Mouse (Mus musculus) gastrocnemius, postnatal 4 days (tissue): Measurements from ENCODE around the gene Kmt5a. TPM values are rescaled to one million over a fixed set of nuclear protein-coding genes. Genes with fewer than 3 reads are reported as not detected.
"Not testable (repeated sequence)": the region's sequence is repeated elsewhere in the genome, so short reads cannot be mapped to it uniquely, and the experiment has no call there.

Source experiments
- DNase-seq, 2 experiments: peaks; one replicate each; pipeline ENCODE4 v3.0.0; 2021 to 2022; ENCODE audit warnings: low spot score in 2 of 2, mixed read lengths in 2 of 2
- total RNA-seq, 2 experiments: library from RNA; stranded (reverse); gene quantifications; 2 replicates each; pipeline ENCODE4 v1.2.3; 2021

Gene Kmt5a
- total RNA-seq, 2 experiments from 2014 or later: 43.3 to 44.8 TPM

- DNase-seq: no peak
Observed at GRCm38 (mm10) chr5:124480119-124480518, 40.4 kb downstream of the Kmt5a start.

DNA sequence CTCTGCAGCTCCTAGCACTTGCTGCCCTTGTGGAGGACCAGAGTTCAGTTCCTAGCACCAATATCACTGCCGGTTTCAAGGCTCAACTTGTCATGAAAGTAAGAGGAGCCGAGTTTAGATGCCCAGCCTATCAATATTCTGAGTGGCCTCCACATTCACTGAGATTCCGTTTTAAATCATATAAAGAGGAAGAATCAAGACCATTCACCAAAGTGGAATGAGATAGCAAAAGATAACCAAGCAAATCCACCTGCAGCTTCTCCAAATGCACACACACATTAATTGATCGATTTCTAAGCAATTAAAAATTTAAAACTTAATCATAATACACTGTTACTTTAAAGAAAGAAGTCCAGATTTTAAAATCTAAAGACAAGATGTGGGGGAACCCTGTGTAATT is 42.0 kb downstream of the Kmt5a start:
- no peak for DNase-seq

DNA sequence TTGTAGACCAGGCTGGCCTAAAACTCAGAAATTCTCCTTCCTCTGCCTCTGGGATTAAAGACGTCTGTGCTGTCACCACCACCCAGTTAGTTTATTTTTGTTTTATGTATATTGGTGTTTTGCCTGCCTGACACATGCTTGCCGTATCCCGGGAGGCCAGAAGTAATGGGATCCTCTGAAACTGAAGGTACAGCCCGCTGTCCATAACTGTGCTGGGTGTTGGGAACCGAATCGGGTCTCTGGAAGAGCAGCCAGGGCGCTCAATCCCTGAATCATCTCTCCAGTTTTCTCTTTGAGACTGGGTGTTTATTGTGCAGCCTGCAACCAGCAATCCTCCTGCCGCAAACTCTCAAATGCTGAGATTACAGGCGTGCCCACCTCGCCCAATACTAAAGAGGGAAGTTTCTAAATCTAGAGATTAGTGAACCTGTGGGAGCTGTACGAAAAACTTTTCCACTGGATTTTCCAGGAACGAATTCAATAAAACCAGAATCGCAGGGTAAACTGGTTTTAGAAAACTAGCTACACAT is 42.8 kb downstream of the Kmt5a start:
- DNase-seq: peak in 1 of 2 experiments; percentile 37

DNA sequence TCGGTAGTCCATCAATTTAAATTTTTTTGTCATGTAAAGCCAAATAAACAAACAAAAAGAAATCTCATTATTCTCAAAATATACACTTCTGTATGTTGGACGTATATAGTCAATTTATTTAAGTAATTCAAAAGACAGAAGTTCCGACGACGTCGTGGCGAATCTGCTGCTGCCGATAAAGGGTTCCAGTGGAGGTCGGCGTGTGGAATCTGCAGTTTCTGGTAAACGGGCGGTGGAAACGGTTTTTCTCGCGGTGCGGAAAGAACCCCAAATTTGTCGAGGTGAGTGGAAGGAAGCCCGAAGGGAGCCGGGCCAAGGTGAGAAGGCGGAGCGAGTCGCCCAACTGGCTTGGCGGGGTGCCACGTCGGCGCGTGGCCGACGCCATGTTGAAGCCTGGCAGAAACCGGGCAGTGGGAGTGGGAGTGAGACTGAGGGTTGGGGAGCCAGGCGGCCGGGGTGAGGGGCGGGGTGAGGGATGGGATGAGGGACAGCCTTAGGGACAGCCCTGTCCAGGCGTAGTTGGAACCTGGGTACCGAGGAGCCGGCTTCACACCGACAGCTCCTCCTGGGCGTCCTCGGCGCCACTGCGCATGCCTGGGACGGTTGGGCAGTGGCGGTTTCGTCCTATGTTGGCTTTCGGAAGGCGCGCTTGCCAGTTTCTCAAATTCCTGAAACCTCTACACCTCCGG is 43.4 kb downstream of the Kmt5a start, which contains the start of gene Snrnp35:
Snrnp35 (plus strand) TSS at position 169 of the 689 bp plus-strand sequence.
- peak; percentile 88 to 93 for DNase-seq

GRCm38 (mm10) chr5:124483655-124484396 is 44.1 kb downstream of the Kmt5a start:
- no peak for DNase-seq

DNA sequence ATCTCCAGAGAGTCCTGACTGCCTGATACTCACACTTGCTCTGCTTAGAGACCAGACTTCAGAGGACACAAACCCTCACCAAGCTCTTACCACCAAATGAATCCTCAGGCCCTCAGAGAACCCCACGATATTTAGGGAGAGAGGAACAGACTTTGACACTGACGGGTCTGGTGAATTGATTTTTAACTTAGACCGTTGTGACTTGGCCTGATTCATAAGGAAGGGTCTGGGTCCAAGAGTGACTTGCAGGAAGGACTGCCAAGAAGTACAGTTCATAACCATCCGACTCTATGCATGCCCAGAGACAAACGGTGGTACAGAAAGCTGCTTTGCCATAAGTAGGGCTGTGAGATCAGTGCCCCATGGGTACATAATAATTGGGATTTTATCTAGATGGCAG is 45.9 kb downstream of the Kmt5a start:
- no peak for DNase-seq

- no peak for DNase-seq
Observed at GRCm38 (mm10) chr5:124488885-124489284, 49.2 kb downstream of the Kmt5a start.

- no peak for DNase-seq
Observed at GRCm38 (mm10) chr5:124491732-124492131, 52.0 kb downstream of the Kmt5a start.

- DNase-seq: no peak
Observed at GRCm38 (mm10) chr5:124492618-124493017, 52.9 kb downstream of the Kmt5a start.

- DNase-seq: no peak
Observed at GRCm38 (mm10) chr5:124493455-124493854, 53.7 kb downstream of the Kmt5a start.

- DNase-seq: no peak
Observed at GRCm38 (mm10) chr5:124495547-124495946, 55.8 kb downstream of the Kmt5a start.

- DNase-seq: no peak
Observed at GRCm38 (mm10) chr5:124496614-124497514, 57.1 kb downstream of the Kmt5a start.

GRCm38 (mm10) chr5:124498221-124498876 is 58.6 kb downstream of the Kmt5a start:
- no peak for DNase-seq

GRCm38 (mm10) chr5:124499001-124499400 is 59.3 kb downstream of the Kmt5a start:
- no peak for DNase-seq

DNA sequence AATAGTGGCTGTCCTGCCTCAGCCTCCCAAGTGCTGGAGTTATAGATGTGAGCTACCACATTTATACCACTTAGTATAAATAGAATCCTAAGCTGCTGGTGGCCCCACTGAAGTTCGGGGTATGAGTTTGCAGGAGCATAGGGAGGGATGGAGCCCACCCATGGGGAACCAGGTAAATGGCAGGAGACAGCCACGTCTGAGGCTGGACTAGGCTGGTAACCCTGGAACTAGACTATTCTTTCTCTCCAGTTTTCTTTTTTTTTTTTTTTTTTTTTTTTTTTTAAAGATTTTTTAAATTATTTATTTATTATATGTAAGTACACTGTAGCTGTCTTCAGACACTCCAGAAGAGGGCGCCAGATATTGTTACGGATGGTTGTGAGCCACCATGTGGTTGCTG is 60.3 kb downstream of the Kmt5a start:
- not testable (repeated sequence) for DNase-seq

- no peak for DNase-seq
Observed at GRCm38 (mm10) chr5:124500573-124500972, 60.8 kb downstream of the Kmt5a start.

GRCm38 (mm10) chr5:124501541-124501940 is 61.8 kb downstream of the Kmt5a start:
- no peak for DNase-seq

DNA sequence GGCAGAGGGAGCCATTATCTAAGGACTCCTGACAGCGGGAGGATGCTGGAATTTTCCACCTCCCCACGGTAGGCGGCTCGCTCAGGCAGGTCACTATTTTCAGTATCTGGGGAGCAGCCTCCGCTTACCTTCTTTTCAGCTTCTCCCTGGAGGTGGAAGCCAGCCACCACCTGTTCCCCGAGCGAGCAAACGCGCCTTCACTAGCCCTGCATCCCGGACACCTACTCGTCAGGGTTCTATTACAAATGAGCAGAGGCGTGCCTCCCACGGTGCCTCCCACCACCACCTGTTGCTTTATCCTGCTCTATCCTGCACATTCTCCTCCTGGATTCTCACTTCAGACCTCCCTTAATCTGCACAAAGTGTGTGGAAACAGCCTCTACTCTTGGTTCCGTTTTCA is 64.0 kb downstream of the Kmt5a start:
- no peak for DNase-seq

DNA sequence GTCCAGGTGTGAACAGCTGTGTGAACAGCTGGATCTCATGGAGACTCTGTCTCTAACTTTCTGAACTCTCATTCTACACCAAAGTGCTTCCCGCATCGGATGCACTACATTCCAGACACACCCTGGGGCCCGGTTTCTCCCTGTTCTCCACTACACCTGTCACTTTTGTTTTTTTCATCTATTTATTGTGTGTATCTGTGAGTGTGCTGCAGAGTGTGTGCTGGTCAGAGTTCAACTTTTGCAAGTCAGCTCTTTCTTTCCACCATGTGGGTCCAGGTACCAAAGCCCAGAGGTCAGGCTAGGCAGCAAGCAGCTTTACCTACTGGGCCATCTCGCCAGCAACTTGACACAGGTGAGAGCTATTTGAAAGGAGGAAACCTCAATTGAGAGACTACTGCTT is 65.5 kb downstream of the Kmt5a start:
- no peak for DNase-seq

DNA sequence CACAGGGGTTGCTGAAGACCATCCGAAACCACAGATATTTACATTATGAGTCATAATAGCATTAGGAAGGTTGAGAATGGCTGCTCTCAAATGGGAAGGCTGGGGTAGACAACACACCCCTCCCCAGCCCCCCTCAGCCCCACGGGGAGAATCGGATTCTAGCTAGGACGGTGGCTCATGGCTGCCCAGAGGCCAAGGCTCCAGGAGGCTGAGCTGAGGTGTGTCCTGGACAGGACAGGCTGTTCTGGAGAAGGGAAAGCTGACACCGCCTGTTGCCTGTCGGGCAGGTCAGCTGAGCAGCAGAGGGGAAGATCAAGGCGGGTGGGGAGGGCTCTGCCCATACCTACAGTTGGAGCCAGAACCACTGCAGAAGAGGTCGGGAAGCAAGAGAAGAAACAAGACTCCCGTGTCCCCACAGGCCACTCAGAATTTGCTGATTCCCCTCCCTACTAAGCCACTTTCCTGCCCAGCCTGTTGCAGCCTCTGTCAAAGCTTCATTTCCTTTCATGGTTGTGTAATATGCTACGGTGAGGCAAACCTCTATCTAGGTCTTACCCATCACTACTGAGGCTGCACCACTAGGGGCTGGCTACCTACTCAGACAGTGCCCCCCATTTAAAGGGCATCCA is 67.1 kb downstream of the Kmt5a start:
- DNase-seq: no peak
